Mouse (Mus musculus): ENCODE measurements around the gene Klhdc8a.
"Not testable (repeated sequence)": the region's sequence is repeated elsewhere in the genome, so short reads cannot be mapped to it uniquely, and the experiment has no call there.

The Klhdc8a gene

DNA sequence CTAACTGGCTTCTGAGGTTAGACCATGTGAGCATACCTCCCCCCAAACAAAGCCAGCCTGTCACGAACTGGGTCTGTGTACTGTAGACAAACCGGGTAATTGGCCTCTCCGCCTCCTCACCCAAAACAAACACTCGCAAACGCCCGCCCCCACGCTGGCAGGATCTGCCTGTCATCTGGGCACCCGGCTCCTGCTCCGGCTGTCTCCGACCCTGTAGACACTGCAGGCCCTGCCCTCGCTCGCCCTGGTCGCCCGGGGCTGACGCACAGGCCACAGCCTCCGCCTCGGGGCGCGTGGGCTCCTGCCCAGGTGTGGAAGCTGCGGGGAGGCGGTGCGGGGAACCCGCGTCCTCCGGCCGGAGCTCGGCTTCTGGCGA lies at the start of gene Klhdc8a:
Klhdc8a (plus strand) TSS at position 202 of the 376 bp plus-strand sequence.
- in situ Hi-C loops (cut with MboI, MseI): no loop called here

DNA sequence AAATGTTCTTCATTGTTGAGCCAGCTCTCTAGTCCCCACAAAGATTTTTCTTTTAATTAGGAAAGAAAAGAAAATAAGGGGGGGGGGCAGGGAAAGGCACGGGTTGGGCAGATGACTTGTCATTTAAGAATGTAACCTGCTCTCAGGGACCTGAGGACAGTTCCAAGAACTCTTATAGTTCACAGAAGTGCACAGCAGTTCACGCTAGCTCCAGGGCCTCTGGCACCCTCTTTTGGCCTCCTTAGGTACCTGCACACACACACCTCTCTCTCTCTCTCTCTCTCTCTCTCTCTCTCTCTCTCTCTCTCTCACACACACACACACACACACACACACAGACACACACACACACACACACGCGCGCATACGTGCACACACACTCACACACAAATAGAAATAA lies 44.0 kb upstream of the Klhdc8a start:
- in situ Hi-C loops (cut with MboI, MseI): no loop called here

DNA sequence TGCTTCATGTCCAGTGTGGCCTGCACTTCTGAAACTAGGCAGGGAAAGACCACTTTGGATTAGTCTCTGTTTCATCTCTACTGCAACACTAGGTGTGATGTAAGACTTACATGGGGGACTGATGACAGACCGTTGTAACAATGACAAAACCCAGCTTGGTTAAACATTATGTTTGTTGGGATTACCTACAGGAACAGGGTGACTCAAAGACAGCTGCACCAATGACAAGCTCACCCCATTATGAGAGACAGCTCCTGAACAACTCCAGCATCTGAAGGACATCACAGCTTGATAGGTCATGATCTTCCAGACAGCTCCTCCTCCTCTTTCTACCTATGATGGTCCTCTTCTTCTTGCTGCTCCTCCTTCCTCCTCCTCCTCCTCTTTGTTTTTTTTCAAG lies 38.1 kb upstream of the Klhdc8a start:
- in situ Hi-C loops (cut with MboI, MseI): no loop called here

DNA sequence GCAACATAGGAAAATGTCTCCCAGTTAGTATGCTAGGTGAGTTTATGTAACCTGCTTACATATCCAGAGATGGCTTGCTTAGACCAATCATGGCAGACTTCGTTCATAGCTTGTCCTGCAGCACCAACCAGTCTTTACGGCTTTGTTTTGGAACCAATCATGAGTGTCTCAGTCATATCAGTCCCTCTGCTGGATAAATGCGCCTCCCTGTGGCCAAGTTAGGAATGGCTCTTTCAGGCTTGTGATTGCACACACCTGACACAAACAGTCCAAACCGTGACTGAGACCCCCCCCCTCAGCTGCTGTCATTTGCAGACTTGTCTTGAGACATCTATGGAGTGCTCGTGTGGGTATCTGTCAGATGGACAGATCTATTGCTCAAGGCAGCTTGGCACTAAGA lies 37.4 kb upstream of the Klhdc8a start:
- in situ Hi-C loops (cut with MboI, MseI): no loop called here

- in situ Hi-C loops (cut with MboI, MseI): no loop called here
Observed at GRCm38 (mm10) chr1:132263618-132264017, 34.8 kb upstream of the Klhdc8a start.

GRCm38 (mm10) chr1:132264577-132264976 lies 33.8 kb upstream of the Klhdc8a start:
- in situ Hi-C loops (cut with MboI, MseI): no loop called here

- in situ Hi-C loops (cut with MboI, MseI): no loop called here
Observed at GRCm38 (mm10) chr1:132265211-132265859, 33.1 kb upstream of the Klhdc8a start.

GRCm38 (mm10) chr1:132265936-132266335 lies 32.5 kb upstream of the Klhdc8a start:
- in situ Hi-C loops (cut with MboI, MseI): no loop called here

- in situ Hi-C loops (cut with MboI, MseI): no loop called here
Observed at GRCm38 (mm10) chr1:132266791-132267557, 31.5 kb upstream of the Klhdc8a start.

DNA sequence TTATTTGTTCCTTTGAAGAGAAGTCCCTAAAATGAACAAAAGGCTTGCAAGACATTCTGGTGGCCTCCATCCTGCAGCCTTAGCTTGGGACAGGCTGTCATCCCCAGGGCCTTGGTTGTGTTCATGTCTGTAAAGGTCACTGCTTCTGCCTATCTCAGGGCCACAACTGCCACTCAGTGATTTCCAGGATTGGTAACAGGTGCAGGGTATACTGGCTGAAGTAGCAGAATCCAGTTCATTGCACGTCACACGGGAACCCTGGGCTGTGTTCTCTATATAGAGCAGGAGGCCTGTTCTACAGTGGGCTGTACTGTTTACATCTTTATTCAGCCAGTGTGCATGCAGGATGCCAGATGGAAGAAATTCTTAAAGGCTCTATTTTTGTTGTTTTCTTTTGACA lies 30.5 kb upstream of the Klhdc8a start:
- in situ Hi-C loops (cut with MboI, MseI): no loop called here

GRCm38 (mm10) chr1:132268418-132269060 lies 29.9 kb upstream of the Klhdc8a start:
- in situ Hi-C loops (cut with MboI, MseI): no loop called here

DNA sequence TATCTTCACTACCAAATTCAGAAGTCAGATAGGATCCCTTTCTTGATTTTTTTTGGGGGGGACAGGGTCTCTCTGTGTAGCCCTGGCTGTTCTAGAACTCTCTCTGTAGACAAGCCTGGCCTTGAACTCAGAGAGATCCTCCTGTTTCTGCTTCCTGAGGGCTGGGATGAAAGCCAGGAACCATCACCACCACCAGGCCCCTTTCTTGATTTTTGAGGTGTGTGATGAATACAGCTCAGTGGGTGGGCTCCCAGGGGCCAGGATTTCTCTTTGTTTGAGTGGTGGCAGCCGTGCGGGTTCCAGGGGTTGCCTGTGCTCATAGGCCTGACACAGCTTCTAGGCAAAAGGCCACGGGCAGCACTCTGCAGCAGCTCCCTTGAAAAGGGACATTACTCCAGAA lies 27.2 kb upstream of the Klhdc8a start:
- in situ Hi-C loops (cut with MboI, MseI): no loop called here

DNA sequence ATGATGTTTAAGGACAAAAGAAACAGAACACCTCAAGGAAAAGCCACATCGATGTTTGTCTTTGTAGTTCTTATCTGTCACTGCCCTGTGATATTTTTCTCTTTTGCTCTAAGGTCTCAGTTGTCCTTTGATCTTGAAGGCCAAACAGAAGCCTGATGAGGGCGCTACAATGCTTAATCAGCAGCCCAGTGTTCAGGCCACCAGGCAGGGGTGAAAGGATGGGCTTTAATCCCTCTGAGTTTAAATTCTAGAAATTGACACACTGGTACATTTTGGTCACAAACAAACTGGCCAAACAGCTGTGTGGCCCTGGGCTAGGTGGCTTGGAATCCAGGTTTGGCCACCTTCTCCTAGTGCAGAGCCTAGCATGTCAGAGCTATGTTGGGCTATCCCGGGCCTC lies 21.7 kb upstream of the Klhdc8a start:
- in situ Hi-C loops (cut with MboI, MseI): no loop called here

- in situ Hi-C loops (cut with MboI, MseI): no loop called here
Observed at GRCm38 (mm10) chr1:132277124-132277523, 21.3 kb upstream of the Klhdc8a start.

DNA sequence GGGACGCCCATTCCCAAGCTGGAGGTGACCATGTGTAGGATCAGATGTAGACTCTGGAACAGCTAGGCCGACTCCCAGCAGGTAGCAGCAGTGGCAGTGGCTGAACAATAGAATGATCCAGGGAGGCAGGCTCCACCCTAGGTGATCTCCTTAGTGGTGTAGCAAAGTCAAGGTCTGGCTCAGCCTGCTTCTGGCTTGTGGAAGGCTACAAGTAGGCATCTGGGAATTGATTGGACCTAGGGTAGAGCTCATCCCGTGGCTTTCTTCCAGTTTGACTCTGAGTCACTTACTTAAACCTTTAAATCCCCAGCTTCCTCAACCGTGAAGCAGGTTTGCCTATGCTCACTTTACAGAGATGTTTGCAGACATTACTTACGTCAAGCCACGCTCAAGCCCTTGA lies 17.8 kb upstream of the Klhdc8a start:
- in situ Hi-C loops (cut with MboI, MseI): not testable (repeated sequence)

GRCm38 (mm10) chr1:132281523-132282176 lies 16.8 kb upstream of the Klhdc8a start:
- in situ Hi-C loops (cut with MboI, MseI): no loop called here

GRCm38 (mm10) chr1:132282177-132282536 lies 16.3 kb upstream of the Klhdc8a start:
- in situ Hi-C loops (cut with MboI, MseI): no loop called here

DNA sequence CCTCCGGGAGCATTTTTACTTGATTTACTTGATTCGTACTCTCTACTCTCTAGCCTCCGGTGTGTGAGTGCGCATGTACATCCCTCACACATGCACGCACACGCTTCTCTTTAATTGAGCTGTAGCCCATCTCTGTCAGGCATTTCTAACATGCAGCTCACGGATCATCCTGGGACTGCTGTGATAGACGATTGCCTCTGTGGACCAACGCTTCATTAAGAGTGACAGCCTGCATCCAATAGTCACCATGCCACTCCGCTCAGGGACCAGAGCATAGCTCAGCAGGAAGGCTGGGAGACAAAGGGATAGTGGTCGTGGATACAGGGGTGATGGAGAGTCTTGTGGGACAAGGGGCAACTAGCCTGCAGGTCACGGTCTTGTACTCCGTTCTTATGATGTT lies 15.4 kb upstream of the Klhdc8a start:
- in situ Hi-C loops (cut with MboI, MseI): no loop called here

- in situ Hi-C loops (cut with MboI, MseI): no loop called here
Observed at GRCm38 (mm10) chr1:132286735-132287134, 11.7 kb upstream of the Klhdc8a start.

GRCm38 (mm10) chr1:132287445-132287844 lies 11.0 kb upstream of the Klhdc8a start:
- in situ Hi-C loops (cut with MboI, MseI): no loop called here

DNA sequence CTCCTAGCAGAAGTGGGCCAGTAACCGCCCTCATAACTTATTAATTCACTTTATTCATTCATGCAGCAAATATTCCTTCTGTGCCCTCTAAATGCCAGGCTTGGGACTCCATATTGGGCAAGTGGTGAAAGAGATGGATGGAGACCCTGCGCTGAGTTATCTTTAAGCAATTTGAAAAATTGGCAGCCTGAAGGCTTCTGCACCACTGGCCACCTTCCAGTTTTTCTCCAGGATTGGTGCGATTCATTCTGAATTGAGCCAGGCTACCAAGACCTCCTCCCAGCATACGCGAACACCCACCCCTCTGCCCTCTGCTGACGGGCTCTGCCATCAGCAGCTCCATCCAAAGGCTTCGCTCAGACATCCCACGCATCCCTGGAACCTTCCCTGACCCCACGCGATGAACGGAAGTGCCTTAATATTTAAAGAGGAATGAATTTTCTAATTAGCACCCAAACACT lies 10.4 kb upstream of the Klhdc8a start:
- in situ Hi-C loops (cut with MboI, MseI): no loop called here

DNA sequence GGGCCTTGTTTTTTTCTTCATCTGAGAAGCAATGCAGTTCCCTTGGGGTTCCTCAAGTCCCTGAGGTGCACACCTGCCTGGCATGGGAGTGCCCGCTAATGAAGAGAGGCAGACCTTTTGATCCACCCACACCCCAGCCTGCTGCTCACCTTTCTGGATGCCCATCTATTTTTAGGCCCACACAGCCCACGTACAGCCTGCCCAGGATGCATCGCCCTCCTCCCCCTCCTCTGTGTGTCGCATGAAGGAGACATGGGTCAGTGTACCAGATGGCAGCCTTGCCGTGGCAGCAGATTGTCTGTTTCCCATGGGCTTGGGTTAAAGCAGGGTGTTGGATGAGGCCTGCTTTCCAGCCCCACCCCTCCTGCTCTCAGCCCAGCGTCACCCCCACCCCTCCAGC lies 8.5 kb upstream of the Klhdc8a start:
- in situ Hi-C loops (cut with MboI, MseI): no loop called here
